In genomic region chr5:73971701-73972100, GRCm38 (mm10) we compare ENCODE assay signal across 15 mouse cellular contexts.
DNase-seq lines count a peak whose midpoint lies in the region; ATAC-seq and TF ChIP-seq lines count a peak whose summit lies in the region.
"Had no signal": no experiment of that assay in that cellular context is flagged by ENCODE, and none has a peak within 500 bp of the region (broad histone marks: within the 10 kb centered on the region; RNA-seq: fewer than 3 reads in every experiment).

No protein-coding gene starts in this region.

- 45% methylated on average over 5 of the region's 5 CpGs for WGBS in limb, embryonic 14.5 days
- WGBS in limb, embryonic 10.5 days: 93% methylated on average over 5 of the region's 5 CpGs
- WGBS in midbrain, embryonic 13.5 days: 93% methylated on average over 5 of the region's 5 CpGs

- ATAC-seq in limb, embryonic 14.5 days (ENCODE audit: low FRiP score, low read depth): no peak
- ATAC-seq in midbrain, embryonic 13.5 days: no peak

- H3K9me3 ChIP-seq in limb, embryonic 14.5 days (ENCODE audit: control insufficient read depth, low read length): no peaks in the 10 kb centered on the region
- no peaks in the 10 kb centered on the region for H3K9me3 ChIP-seq in limb, embryonic 10.5 days (replicated peaks)
- no peaks in the 10 kb centered on the region for H3K9me3 ChIP-seq in midbrain, embryonic 13.5 days
- H3K9me3 ChIP-seq: embryonic facial prominence, embryonic 12.5 days; hindbrain, embryonic 10.5 days; limb, embryonic 13.5 days; megakaryocyte, embryonic 14.5 days had no signal

- no peak overlapping the region for H3K4me2 ChIP-seq in limb, embryonic 14.5 days (replicated peaks; ENCODE audit: low read depth, low read length, severe bottlenecking)
- H3K4me2 ChIP-seq in midbrain, embryonic 13.5 days (replicated peaks): no peak overlapping the region
- H3K4me2 ChIP-seq: embryonic facial prominence, embryonic 12.5 days; limb, embryonic 13.5 days had no signal

- no peak for TF ChIP-seq POLR2A in limb, embryonic 14.5 days (IDR thresholded peaks at IDR 0.05; ENCODE audit: borderline replicate concordance, extremely low read depth, insufficient read depth, insufficient read length)

- H3K27me3 ChIP-seq in limb, embryonic 14.5 days (ENCODE audit: control insufficient read depth, insufficient read depth, low read length): no peaks in the 10 kb centered on the region
- H3K27me3 ChIP-seq in limb, embryonic 10.5 days (ENCODE audit: low read depth, poor library complexity, severe bottlenecking): no peaks in the 10 kb centered on the region
- H3K27me3 ChIP-seq in midbrain, embryonic 13.5 days: no peaks in the 10 kb centered on the region
- H3K27me3 ChIP-seq: embryonic facial prominence, embryonic 12.5 days; limb, embryonic 13.5 days had no signal

- no peak overlapping the region for H3K27ac ChIP-seq in limb, embryonic 14.5 days (replicated peaks; ENCODE audit: low read depth, low read length)
- no peak overlapping the region for H3K27ac ChIP-seq in limb, embryonic 10.5 days
- no peak overlapping the region for H3K27ac ChIP-seq in midbrain, embryonic 13.5 days
- H3K27ac ChIP-seq: embryonic facial prominence, embryonic 12.5 days; hindbrain, embryonic 10.5 days; limb, embryonic 13.5 days had no signal

- DNase-seq in gastrocnemius, adult 18-20 months (ENCODE audit: low spot score): peak; percentile 32
- DNase-seq in gastrocnemius, postnatal 4 days (ENCODE audit: low spot score in 2 of 2): no peak
- DNase-seq in limb, embryonic 14.5 days (ENCODE audit: low spot score): peak; percentile 47
- DNase-seq in limb, embryonic 10.5 days (ENCODE audit: low spot score): no peak
- peak; percentile 39 for DNase-seq in NIH3T3 (ENCODE audit: low read depth)
- DNase-seq in gonadal fat pad, adult 2 months (ENCODE audit: low read depth): peak; percentile 36
- DNase-seq in thymus, postnatal 10 days (ENCODE audit: low spot score in 2 of 2): no peak
- DNase-seq: kidney, adult 18-20 months; kidney, postnatal 10 days; spleen, adult 18-20 months had no signal

- no peak overlapping the region for H3K9ac ChIP-seq in limb, embryonic 14.5 days (ENCODE audit: low read depth, low read length, severe bottlenecking)
- no peak overlapping the region for H3K9ac ChIP-seq in midbrain, embryonic 13.5 days (replicated peaks)
- H3K9ac ChIP-seq: embryonic facial prominence, embryonic 12.5 days; limb, embryonic 13.5 days had no signal

- H3K4me3 ChIP-seq in limb, embryonic 14.5 days (replicated peaks; ENCODE audit: low read length): no peak overlapping the region
- no peak overlapping the region for H3K4me3 ChIP-seq in limb, embryonic 10.5 days
- H3K4me3 ChIP-seq in midbrain, embryonic 13.5 days (replicated peaks): no peak overlapping the region
- H3K4me3 ChIP-seq: embryonic facial prominence, embryonic 12.5 days; hindbrain, embryonic 10.5 days; limb, embryonic 13.5 days; megakaryocyte, embryonic 14.5 days had no signal

- 0 out of 2 replicates have a peak, but pooled peaks cover 6% of the 10 kb centered on the region for H3K4me1 ChIP-seq in limb, embryonic 14.5 days (ENCODE audit: control insufficient read depth, insufficient read depth, low read length)
- H3K4me1 ChIP-seq in limb, embryonic 10.5 days: peaks cover 6% of the 10 kb centered on the region; the same call in 1 of the 2 replicates
- H3K4me1 ChIP-seq in midbrain, embryonic 13.5 days (replicated peaks): no peaks in the 10 kb centered on the region; the same call in 1 of the 2 replicates
- H3K4me1 ChIP-seq: embryonic facial prominence, embryonic 12.5 days; hindbrain, embryonic 10.5 days; megakaryocyte, embryonic 14.5 days had no signal

- H3K36me3 ChIP-seq in limb, embryonic 14.5 days (ENCODE audit: control insufficient read depth, insufficient read depth, low read length): no peaks in the 10 kb centered on the region
- no peaks in the 10 kb centered on the region for H3K36me3 ChIP-seq in limb, embryonic 10.5 days
- H3K36me3 ChIP-seq in midbrain, embryonic 13.5 days: no peaks in the 10 kb centered on the region
- H3K36me3 ChIP-seq: embryonic facial prominence, embryonic 12.5 days; hindbrain, embryonic 10.5 days; limb, embryonic 13.5 days had no signal

Comparison
In these comparisons a context has a peak if more than half of its experiments do, and no peak if none do; other contexts are left out.
1. DNase-seq: peak in gastrocnemius, adult 18-20 months (single experiment), limb, embryonic 14.5 days (single experiment), NIH3T3 (single experiment) and gonadal fat pad, adult 2 months (single experiment); none in gastrocnemius, postnatal 4 days (0 of 2), limb, embryonic 10.5 days (single experiment) and thymus, postnatal 10 days (0 of 2).